Mouse (Mus musculus): Measurements from ENCODE around the gene Kctd4. TPM values are rescaled to one million over a fixed set of nuclear protein-coding genes. Genes with fewer than 3 reads are reported as not detected.

Gene Kctd4
- polyA plus RNA-seq, 1 experiment from 2014 or later = 0.53 TPM

Other genes with a start within 250 kb of the Kctd4 start
- 25.0 and 27.9 TPM in 2 replicates for gene Cog3, start 200.5 kb upstream of the Kctd4 start, polyA plus RNA-seq (2014; fragmentation: Nextera tagmentation; extraction: Ambion mirVana)
- gene Slc25a30, start 168.0 kb upstream of the Kctd4 start, polyA plus RNA-seq (2014; fragmentation: Nextera tagmentation; extraction: Ambion mirVana) = 6.3 and 6.9 TPM in 2 replicates
- gene Tpt1, start 109.9 kb upstream of the Kctd4 start, polyA plus RNA-seq (2014; fragmentation: Nextera tagmentation; extraction: Ambion mirVana) = 1,077 and 1,093 TPM in 2 replicates
- gene Gtf2f2, start 55.9 kb downstream of the Kctd4 start, polyA plus RNA-seq (2014; fragmentation: Nextera tagmentation; extraction: Ambion mirVana) = 58.4 and 60.9 TPM in 2 replicates
- gene Gpalpp1, start 155.8 kb downstream of the Kctd4 start, polyA plus RNA-seq (2014; fragmentation: Nextera tagmentation; extraction: Ambion mirVana) = 15.0 and 19.4 TPM in 2 replicates
- gene Nufip1, start 155.9 kb downstream of the Kctd4 start, polyA plus RNA-seq (2014; fragmentation: Nextera tagmentation; extraction: Ambion mirVana) = 19.8 and 20.1 TPM in 2 replicates

Data from limb, embryonic 11.5 days (tissue).